Mouse (Mus musculus) intestine, embryonic 16.5 days (tissue): ENCODE results near the gene Hnrnpul2. TPM values are rescaled to one million over a fixed set of nuclear protein-coding genes. Genes with fewer than 3 reads are reported as not detected.

Experiments used
- ATAC-seq: fragments of 200-750 bp; cut with Nextera tagmentation; 2 replicates; pipeline ENCODE4 v1.8.0; 2017; ENCODE audit warnings: moderate TSS enrichment, moderate library complexity
- H3K27ac ChIP-seq: fragments of 300-500 bp; sonication (generic); 2 replicates; pipeline ENCODE4 v1.5.1; 2014; ENCODE audit warnings: mild to moderate bottlenecking, low read length
- H3K27me3 ChIP-seq: fragments of 300-500 bp; sonication (generic); replicated peaks from 2 replicates; pipeline ENCODE4 v1.6.1; 2014; ENCODE audit warnings: low read length, control low read depth, mixed read lengths; ENCODE audit not compliant: control insufficient read depth, insufficient read depth
- H3K36me3 ChIP-seq: fragments of 300-500 bp; sonication (generic); 2 replicates; pipeline ENCODE4 v1.6.1; 2014; ENCODE audit warnings: low read length, control low read depth; ENCODE audit not compliant: control insufficient read depth, insufficient read depth
- H3K4me1 ChIP-seq: fragments of 300-500 bp; sonication (generic); 2 replicates; pipeline ENCODE4 v1.6.1; 2014; ENCODE audit warnings: low read length, control low read depth, mixed read lengths; ENCODE audit not compliant: control insufficient read depth, insufficient read depth
- H3K4me2 ChIP-seq: fragments of 300-500 bp; sonication (generic); 2 replicates; pipeline ENCODE4 v1.6.1; 2014; ENCODE audit warnings: low read depth, low read length, control low read depth
- H3K4me3 ChIP-seq: fragments of 300-500 bp; sonication (generic); 2 replicates; pipeline ENCODE4 v1.5.1; 2014; ENCODE audit warnings: mild to moderate bottlenecking, low read length
- H3K9ac ChIP-seq: fragments of 300-500 bp; sonication (generic); 2 replicates; pipeline ENCODE4 v1.6.1; 2014; ENCODE audit warnings: low read depth, low read length
- H3K9me3 ChIP-seq: fragments of 300-500 bp; sonication (generic); 2 replicates; pipeline ENCODE4 v1.6.1; 2016; ENCODE audit warnings: low read length, control low read depth; ENCODE audit not compliant: control insufficient read depth
- WGBS: fragments of 180-500 bp; shearing (Covaris S2); extraction: QIAGEN DNeasy Blood & Tissue Kit; methylation state at CpG from one replicate; pipeline ENCODE4 v1.1.7; 2014; 5-methylcytosine and 5-hydroxymethylcytosine counted together
- polyA plus RNA-seq: library from polyadenylated mRNA; unstranded; fragments of >200 nt; fragmentation: Nextera tagmentation; extraction: Ambion mirVana; gene quantifications from 2 replicates; pipeline ENCODE4 v1.2.1, GENCODE M21; 2015

Gene Hnrnpul2
- polyA plus RNA-seq, 1 experiment from 2014 or later: 4.3 TPM

- 69% methylated on average over 1 of the region's 1 CpGs for WGBS
Measured at GRCm38 (mm10) chr19:8789171-8789570, 30.6 kb upstream of the Hnrnpul2 start.

GRCm38 (mm10) chr19:8790171-8790570 lies 29.6 kb upstream of the Hnrnpul2 start:
- no peak overlapping the region for H3K4me2 ChIP-seq
- H3K4me3 ChIP-seq: no peak overlapping the region
- ATAC-seq: no peak
- no peaks in the 10 kb centered on the region for H3K9me3 ChIP-seq
- H3K27ac ChIP-seq: no peak overlapping the region
- H3K4me1 ChIP-seq: peaks cover 3% of the 10 kb centered on the region; the same call in 1 of the 2 replicates
- no peaks in the 10 kb centered on the region for H3K27me3 ChIP-seq
- H3K9ac ChIP-seq: no peak overlapping the region
- H3K36me3 ChIP-seq: peaks cover 15% of the 10 kb centered on the region
- 82% methylated on average over 7 of the region's 7 CpGs for WGBS

More at GRCm38 (mm10) chr19:8789171-8789570, 30.6 kb upstream of the Hnrnpul2 start:
- no peak overlapping the region for H3K9ac ChIP-seq
- ATAC-seq: no peak
- H3K4me3 ChIP-seq: no peak overlapping the region
- no peak overlapping the region for H3K4me2 ChIP-seq
- no peaks in the 10 kb centered on the region for H3K9me3 ChIP-seq
- no peak overlapping the region for H3K27ac ChIP-seq
- no peaks in the 10 kb centered on the region for H3K27me3 ChIP-seq
- H3K4me1 ChIP-seq: peaks cover 3% of the 10 kb centered on the region; the same call in 1 of the 2 replicates
- H3K36me3 ChIP-seq: peaks cover 15% of the 10 kb centered on the region

- Histone ChIP-seq H3K27ac (peak within 1 kb of the TSS; percentile 58; the same call in 1 of the 2 replicates), H3K9ac (peak within 1 kb of the TSS; percentile 74), H3K4me3 (peak within 1 kb of the TSS; percentile 72), H3K4me1 (peaks cover 14% of the 10 kb centered on the region), H3K36me3 (peaks cover 7% of the 10 kb centered on the region), H3K4me2 (peak within 1 kb of the TSS; percentile 72), H3K27me3 (no peaks in the 10 kb centered on the region), H3K9me3 (no peaks in the 10 kb centered on the region)
- 1% methylated on average over 25 of the region's 25 CpGs for whole genome bisulfite sequencing
- peak; percentile 79 for ATAC-seq
Measured at GRCm38 (mm10) chr19:8798264-8798946, 21.4 kb upstream of the Hnrnpul2 start, which contains the start of gene Polr2g. Gene Polr2g (minus strand): TSS chr19:8798577.

- H3K9ac ChIP-seq: no peak overlapping the region; the same call in 1 of the 2 replicates
- H3K27me3 ChIP-seq: no peaks in the 10 kb centered on the region
- no peak overlapping the region for H3K27ac ChIP-seq
- peak overlapping the region; percentile 72; the same call in 1 of the 2 replicates for H3K4me2 ChIP-seq
- H3K4me3 ChIP-seq: peak overlapping the region; percentile 72; the same call in 1 of the 2 replicates
- ATAC-seq: no peak
- H3K36me3 ChIP-seq: peaks cover 2% of the 10 kb centered on the region; the same call in 1 of the 2 replicates
- peaks cover 14% of the 10 kb centered on the region for H3K4me1 ChIP-seq
- no peaks in the 10 kb centered on the region for H3K9me3 ChIP-seq
Measured at GRCm38 (mm10) chr19:8798947-8799315, 20.9 kb upstream of the Hnrnpul2 start.

GRCm38 (mm10) chr19:8802130-8802821 lies 17.5 kb upstream of the Hnrnpul2 start, which contains the start of gene Zbtb3:
Gene Zbtb3 (plus strand): TSS chr19:8802555.
- under 1% methylated on average over 30 of the region's 30 CpGs for WGBS
- H3K36me3 ChIP-seq: peaks cover 3% of the 10 kb centered on the region; the same call in 1 of the 2 replicates
- peak; percentile 97 for ATAC-seq
- H3K4me3 ChIP-seq: peak within 1 kb of the TSS; percentile 72
- H3K27me3 ChIP-seq: no peaks in the 10 kb centered on the region
- no peaks in the 10 kb centered on the region for H3K9me3 ChIP-seq
- H3K4me2 ChIP-seq: peak within 1 kb of the TSS; percentile 74
- peaks cover 10% of the 10 kb centered on the region for H3K4me1 ChIP-seq
- peak within 1 kb of the TSS; percentile 72 for H3K9ac ChIP-seq
- H3K27ac ChIP-seq: peak within 1 kb of the TSS; percentile 88

GRCm38 (mm10) chr19:8803204-8803780 lies 16.5 kb upstream of the Hnrnpul2 start:
- H3K4me2 ChIP-seq: peak overlapping the region; percentile 57; the same call in 1 of the 2 replicates
- H3K9me3 ChIP-seq: no peaks in the 10 kb centered on the region
- H3K27me3 ChIP-seq: no peaks in the 10 kb centered on the region
- 89% methylated on average over 9 of the region's 9 CpGs for WGBS
- no peak overlapping the region for H3K4me3 ChIP-seq
- no peak overlapping the region for H3K9ac ChIP-seq
- ATAC-seq: no peak
- no peak overlapping the region for H3K27ac ChIP-seq
- peaks cover 6% of the 10 kb centered on the region; the same call in 1 of the 2 replicates for H3K4me1 ChIP-seq
- H3K36me3 ChIP-seq: peaks cover 3% of the 10 kb centered on the region; the same call in 1 of the 2 replicates

- Histone ChIP-seq H3K4me3 (no peak overlapping the region), H3K9me3 (no peaks in the 10 kb centered on the region), H3K4me1 (peaks cover 6% of the 10 kb centered on the region; the same call in 1 of the 2 replicates), H3K4me2 (no peak overlapping the region), H3K27me3 (no peaks in the 10 kb centered on the region), H3K9ac (no peak overlapping the region; the same call in 1 of the 2 replicates), H3K36me3 (peaks cover 5% of the 10 kb centered on the region), H3K27ac (no peak overlapping the region)
- no peak for ATAC-seq
- 90% methylated on average over 11 of the region's 11 CpGs for WGBS
Measured at GRCm38 (mm10) chr19:8803879-8804660, 15.7 kb upstream of the Hnrnpul2 start.

- Histone ChIP-seq H3K27ac (no peak overlapping the region), H3K27me3 (no peaks in the 10 kb centered on the region), H3K36me3 (peaks cover 10% of the 10 kb centered on the region), H3K9ac (no peak overlapping the region), H3K4me1 (peaks cover 6% of the 10 kb centered on the region; the same call in 1 of the 2 replicates), H3K9me3 (no peaks in the 10 kb centered on the region), H3K4me2 (no peak overlapping the region), H3K4me3 (no peak overlapping the region)
- ATAC-seq: no peak
- WGBS: 93% methylated on average over 5 of the region's 5 CpGs
Measured at GRCm38 (mm10) chr19:8806810-8807209, 13.0 kb upstream of the Hnrnpul2 start.
